8 mouse cellular contexts compared by ENCODE assay signal in genomic region chr10:60077736-60078560, GRCm38 (mm10). TPM values are rescaled to one million over a fixed set of nuclear protein-coding genes. Genes with fewer than 3 reads are reported as not detected.
A peak's percentile ranks its signal among the peaks of the same experiment; 100 is the strongest.
DNase-seq lines count a peak whose midpoint lies in the region; ATAC-seq lines count a peak whose summit lies in the region.

No protein-coding gene starts in this region.

- H3K27ac ChIP-seq in heart, embryonic 11.5 days (ENCODE audit: low read depth, low read length), result peak overlapping the region; percentile 67
- no peak overlapping the region for H3K27ac ChIP-seq in lung, embryonic 16.5 days (ENCODE audit: low read length)
- peak overlapping the region; percentile 85 for H3K27ac ChIP-seq in liver, embryonic 16.5 days (ENCODE audit: low read length)

- H3K36me3 ChIP-seq in heart, embryonic 11.5 days (ENCODE audit: control insufficient read depth, insufficient read depth, low read length), result no peaks in the 10 kb centered on the region
- no peaks in the 10 kb centered on the region for H3K36me3 ChIP-seq in lung, embryonic 16.5 days (ENCODE audit: control insufficient read depth, insufficient read depth, low read length)
- no peaks in the 10 kb centered on the region for H3K36me3 ChIP-seq in liver, embryonic 16.5 days (ENCODE audit: control insufficient read depth, insufficient read depth)

- no peak for DNase-seq in heart, adult 18-20 months
- no peak for DNase-seq in lung, postnatal 4 days
- peak; percentile 65 for DNase-seq in c-Kit-positive CD71-positive TER-119-positive erythroid progenitor cells, embryonic 14.5 days (ENCODE audit: low spot score)
- no peak for DNase-seq in cerebellum, adult 9-10 months

- no peak for ATAC-seq in heart, embryonic 11.5 days (replicated peaks; ENCODE audit: insufficient number of reproducible peaks, low FRiP score, low TSS enrichment)
- peak; percentile 53 for ATAC-seq in lung, embryonic 16.5 days (ENCODE audit: low read depth)
- ATAC-seq in liver, embryonic 16.5 days (ENCODE audit: low read depth), result peak; percentile 79
- ATAC-seq in frontal cortex, adult (ENCODE audit: low TSS enrichment), result no peak

- no peaks in the 10 kb centered on the region for H3K9me3 ChIP-seq in heart, embryonic 11.5 days (replicated peaks; ENCODE audit: control insufficient read depth, low read length)
- H3K9me3 ChIP-seq in lung, embryonic 16.5 days (ENCODE audit: control insufficient read depth, low read length), result no peaks in the 10 kb centered on the region
- H3K9me3 ChIP-seq in liver, embryonic 16.5 days (replicated peaks; ENCODE audit: control insufficient read depth, low read length), result no peaks in the 10 kb centered on the region

- no peak overlapping the region for H3K9ac ChIP-seq in heart, embryonic 11.5 days (ENCODE audit: low read depth, low read length)
- no peak overlapping the region for H3K9ac ChIP-seq in lung, embryonic 16.5 days (ENCODE audit: low read length)
- H3K9ac ChIP-seq in liver, embryonic 16.5 days (ENCODE audit: low read depth, low read length), result peak overlapping the region; percentile 53

- H3K4me2 ChIP-seq in heart, embryonic 11.5 days, result peak overlapping the region; percentile 46
- no peak overlapping the region for H3K4me2 ChIP-seq in lung, embryonic 16.5 days (ENCODE audit: low read depth, low read length)
- H3K4me2 ChIP-seq in liver, embryonic 16.5 days (ENCODE audit: low read depth, low read length), result peak overlapping the region; percentile 71

- WGBS in heart, embryonic 11.5 days (ENCODE audit: insufficient replicate concordance), result 51% methylated on average over 18 of the region's 18 CpGs
- WGBS in lung, embryonic 16.5 days, result 46% methylated on average over 18 of the region's 18 CpGs
- WGBS in liver, embryonic 16.5 days (ENCODE audit: insufficient replicate concordance), result 31% methylated on average over 18 of the region's 18 CpGs

- H3K4me1 ChIP-seq in heart, embryonic 11.5 days (ENCODE audit: control insufficient read depth, insufficient read depth, low read length), result peaks cover 47% of the 10 kb centered on the region
- H3K4me1 ChIP-seq in lung, embryonic 16.5 days (replicated peaks; ENCODE audit: control insufficient read depth, insufficient read depth, low read length), result peaks cover 28% of the 10 kb centered on the region
- peaks cover 51% of the 10 kb centered on the region for H3K4me1 ChIP-seq in liver, embryonic 16.5 days (ENCODE audit: control insufficient read depth, low read depth, low read length)

- H3K4me3 ChIP-seq in heart, embryonic 11.5 days (ENCODE audit: low read depth, low read length), result no peak overlapping the region
- H3K4me3 ChIP-seq in lung, embryonic 16.5 days (ENCODE audit: low read length), result no peak overlapping the region
- peak overlapping the region; percentile 39 for H3K4me3 ChIP-seq in liver, embryonic 16.5 days (ENCODE audit: low read depth, low read length)

- peaks cover 26% of the 10 kb centered on the region for H3K27me3 ChIP-seq in heart, embryonic 11.5 days (ENCODE audit: control insufficient read depth, insufficient read depth, low read length)
- H3K27me3 ChIP-seq in lung, embryonic 16.5 days (ENCODE audit: control insufficient read depth, insufficient read depth, low read depth, low read length), result no peaks in the 10 kb centered on the region
- H3K27me3 ChIP-seq in liver, embryonic 16.5 days (ENCODE audit: control insufficient read depth, insufficient read depth, low read depth, low read length), result no peaks in the 10 kb centered on the region

RNA-seq across cellular contexts. Expression of gene Spock2, which starts 28.1 kb away (rescaled TPM):
- polyA plus RNA-seq in heart, embryonic 11.5 days (2014; fragmentation: Nextera tagmentation; extraction: Ambion mirVana), result 1.2 and 1.3 TPM in 2 replicates
- 10 to 100 TPM; 10.3 to 16.2 TPM for total RNA-seq in heart, adult 18-20 months (2021)
- 4.4 and 4.7 TPM in 2 replicates for polyA plus RNA-seq in lung, embryonic 16.5 days (2015; fragmentation: Nextera tagmentation; extraction: Ambion mirVana)
- 0.02 and 0.14 TPM in 2 replicates for polyA plus RNA-seq in liver, embryonic 16.5 days (2015; fragmentation: Nextera tagmentation; extraction: Ambion mirVana)

Comparison
In these comparisons a context has a peak if more than half of its experiments do, and no peak if none do; other contexts are left out.
1. ATAC-seq: peak in lung, embryonic 16.5 days (single experiment) and liver, embryonic 16.5 days (single experiment); none in heart, embryonic 11.5 days (single experiment) and frontal cortex, adult (single experiment).